Mouse (Mus musculus) thymus, postnatal 36 days (tissue): ENCODE data around the gene Rab11fip5.
A peak's percentile ranks its signal among the peaks of the same experiment; 100 is the strongest.

ENCODE experiments used
- DNase-seq, 2 experiments: peaks; one replicate each; pipeline ENCODE4 v3.0.0; 2022; ENCODE audit warnings: mixed read lengths in 2 of 2

The Rab11fip5 gene

DNA sequence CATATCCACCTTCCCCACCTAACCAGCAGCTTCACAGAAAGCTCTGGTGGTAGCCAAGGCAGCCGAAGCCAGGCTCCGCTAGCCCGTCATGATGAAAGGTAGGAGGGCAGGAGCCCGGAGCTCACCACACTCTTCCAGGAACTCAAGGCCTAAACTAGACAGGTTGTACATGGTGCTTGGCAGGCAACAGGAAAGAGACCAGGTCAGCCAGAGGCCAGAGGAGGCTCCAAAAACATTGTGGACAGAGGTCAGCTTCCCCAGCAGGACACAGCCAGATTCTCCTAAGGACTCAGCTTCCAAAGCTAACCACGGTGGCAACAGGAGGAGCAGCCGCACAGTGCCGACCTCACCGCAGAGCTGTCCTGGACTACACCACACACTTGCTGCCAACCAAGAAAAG is 31.4 kb downstream of the Rab11fip5 start:
- DNase-seq = no peak

DNA sequence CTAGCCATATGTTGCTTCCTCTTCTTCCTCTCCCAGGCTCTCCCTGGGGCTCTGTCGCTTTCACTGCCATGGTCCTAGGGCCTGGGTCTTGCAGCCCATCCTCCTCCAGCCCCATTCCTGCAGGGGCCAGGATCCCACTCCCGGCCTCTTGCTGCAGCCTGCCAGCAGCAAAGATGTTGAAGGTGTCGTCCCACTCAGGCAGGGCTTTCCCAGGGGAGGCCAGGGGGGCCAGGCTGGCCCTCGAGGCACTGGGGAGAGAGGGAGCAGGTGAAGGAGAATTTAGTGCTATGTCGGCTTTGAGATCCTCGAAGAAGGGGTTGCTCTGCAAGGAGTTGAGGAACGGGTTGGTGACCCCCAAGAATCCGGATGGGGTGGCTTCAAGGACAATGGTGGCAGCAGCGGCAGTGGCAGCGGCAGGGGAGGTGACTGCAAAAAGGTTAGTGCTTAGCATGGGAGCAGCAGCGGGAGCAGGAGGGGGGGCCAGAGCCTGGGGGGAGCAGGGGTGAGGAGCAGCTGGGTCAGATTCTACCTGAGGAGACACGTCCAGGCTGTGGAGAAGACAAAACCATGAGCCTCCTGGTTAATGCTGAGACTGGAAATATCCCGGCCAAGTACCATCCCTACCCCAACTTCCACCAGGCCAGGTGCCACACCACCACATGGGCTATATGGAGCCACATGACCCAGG is 32.5 kb downstream of the Rab11fip5 start:
- no peak for DNase-seq

DNA sequence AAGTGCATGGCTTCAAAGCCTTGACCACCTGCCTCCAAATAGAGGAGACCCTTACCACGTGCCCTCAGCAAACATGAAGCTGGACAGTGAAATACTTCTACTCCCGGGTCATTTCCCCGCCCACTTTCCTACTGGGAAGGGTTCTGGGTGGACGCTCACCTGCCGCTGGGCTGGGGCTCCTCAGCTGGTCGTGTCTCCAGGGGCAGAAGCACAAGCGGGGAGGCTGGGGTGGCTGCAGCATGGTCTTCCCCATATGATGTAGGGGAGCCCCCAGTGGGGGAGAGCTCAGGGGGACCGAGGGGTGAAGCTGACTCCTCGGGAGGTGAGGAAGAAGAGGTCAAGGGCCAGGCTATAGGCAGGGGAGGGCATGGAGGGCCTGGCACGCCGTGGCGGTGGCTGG is 34.2 kb downstream of the Rab11fip5 start:
- no peak for DNase-seq

DNA sequence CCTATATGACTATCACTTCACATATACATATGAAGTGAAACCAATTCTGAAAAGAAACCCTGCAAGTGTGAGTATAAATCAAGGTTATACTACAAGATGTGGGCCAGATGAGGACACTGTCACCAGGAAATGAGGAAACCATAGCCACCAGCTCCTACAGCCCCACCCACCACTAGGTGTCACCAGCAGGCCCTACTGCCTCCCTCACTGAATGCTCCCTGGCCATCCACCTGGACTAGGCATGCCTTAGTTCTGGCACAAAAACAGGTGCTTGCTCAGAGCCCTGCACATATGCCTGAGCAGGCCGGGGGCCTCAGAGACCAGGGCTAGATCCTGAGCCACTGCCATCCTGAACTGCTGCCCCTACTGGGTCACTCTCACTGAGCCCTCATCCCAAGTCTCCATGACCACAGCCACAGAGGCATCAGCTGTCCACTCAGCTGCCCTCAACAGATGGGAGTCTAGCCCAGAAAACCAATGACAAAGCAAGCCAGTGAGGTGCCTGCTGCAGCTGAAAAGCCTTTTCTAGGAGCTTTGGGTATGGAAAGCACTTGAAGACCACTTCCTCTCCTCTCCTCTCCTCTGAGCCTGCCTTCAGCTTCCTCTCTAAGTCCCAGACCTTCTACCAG is 35.0 kb downstream of the Rab11fip5 start:
- peak; percentile 57 to 61 for DNase-seq

DNA sequence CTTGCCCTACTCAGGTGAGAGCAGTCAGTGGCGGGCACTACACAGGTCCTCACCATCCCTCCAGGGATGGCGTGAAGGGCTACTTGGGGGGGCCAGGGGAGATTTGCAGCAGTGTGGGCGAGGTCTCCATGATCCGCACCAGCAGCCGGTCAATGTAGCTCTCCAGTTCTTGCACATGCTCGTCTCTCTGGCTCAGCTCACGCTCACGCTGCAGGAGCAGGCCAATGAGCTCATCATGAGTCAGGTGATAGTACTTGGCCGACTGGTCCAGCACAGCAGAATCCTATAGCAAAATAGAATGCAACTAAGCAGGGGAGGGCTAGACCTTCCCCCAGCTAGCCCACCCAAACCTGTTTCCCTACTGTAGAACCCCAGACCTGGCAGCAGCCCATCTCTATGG is 37.5 kb downstream of the Rab11fip5 start:
- no peak for DNase-seq

DNA sequence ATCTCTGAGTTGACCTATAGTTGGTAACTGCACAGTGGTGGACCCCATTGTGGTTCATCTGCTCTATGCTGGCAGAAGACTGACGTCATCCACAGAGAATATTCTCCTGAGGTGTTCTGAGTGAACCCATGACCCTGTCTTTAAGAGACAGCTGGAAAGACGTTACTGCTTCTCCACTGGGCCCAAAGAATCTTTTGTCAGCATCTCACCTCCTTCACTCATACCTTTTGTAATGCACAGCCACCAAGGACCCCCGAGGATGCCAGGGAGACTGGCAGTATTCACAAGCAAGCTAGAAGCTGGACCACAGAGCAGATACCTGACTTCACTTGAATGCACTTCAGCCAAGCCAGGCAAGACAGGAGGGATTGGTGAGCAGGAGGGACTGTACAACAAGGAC is 39.1 kb downstream of the Rab11fip5 start:
- no peak for DNase-seq

DNA sequence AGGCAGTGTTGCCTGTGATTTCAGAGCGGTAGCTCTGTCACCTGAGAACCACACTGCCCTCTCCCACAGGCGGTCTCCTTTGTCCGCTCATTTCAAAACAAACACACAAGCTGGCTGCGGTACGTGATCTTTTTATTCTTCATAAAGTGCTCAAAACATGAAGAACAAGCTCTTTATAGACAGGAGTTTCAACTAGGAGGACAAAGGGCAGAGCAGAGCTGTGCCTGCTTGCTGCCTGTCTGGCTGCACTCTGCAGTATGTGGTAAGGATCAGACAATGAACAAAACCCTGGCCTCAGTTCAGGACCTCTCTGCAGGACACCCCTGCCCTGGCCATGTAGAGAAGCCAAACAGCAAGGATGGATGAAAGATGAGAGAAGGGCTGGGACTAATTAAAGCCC is 39.6 kb downstream of the Rab11fip5 start:
- DNase-seq = no peak

DNA sequence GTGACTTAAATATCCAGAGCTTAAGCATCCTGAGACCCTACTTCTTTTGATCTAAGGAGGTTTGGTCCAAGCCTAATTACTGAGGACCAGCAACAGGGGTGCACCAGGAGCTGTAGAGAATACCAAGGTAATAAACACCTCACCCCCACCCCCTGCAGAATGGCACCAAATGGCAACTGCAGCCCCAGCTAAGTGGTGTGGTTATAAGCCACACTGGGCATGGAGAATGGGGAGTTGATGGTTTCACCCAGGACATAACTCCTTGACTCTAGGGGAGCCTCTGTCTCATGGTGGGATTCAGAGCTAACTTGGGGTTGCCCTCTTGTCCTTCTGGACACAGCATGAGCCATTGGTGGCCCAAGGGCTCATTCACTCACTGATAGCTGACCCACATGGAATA is 40.2 kb downstream of the Rab11fip5 start:
- no peak for DNase-seq

DNA sequence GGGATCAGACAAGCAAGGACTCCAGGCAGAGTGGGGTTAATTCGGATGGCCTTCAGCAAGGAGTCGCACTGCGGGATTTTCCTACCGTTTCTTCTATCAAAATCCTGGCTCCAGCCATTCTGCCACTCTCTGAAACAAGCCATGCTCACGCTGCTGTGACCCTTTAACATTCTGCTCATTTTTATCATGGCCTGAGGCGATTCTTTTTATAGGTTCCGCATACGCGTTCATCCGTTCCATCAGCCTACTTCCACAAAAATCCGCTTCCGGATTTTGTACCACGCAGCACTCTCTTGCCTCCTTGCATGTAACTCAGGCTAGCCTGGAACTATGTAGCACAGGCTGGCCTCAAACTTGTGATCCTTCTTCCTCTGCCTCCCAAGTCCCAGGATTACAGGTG is 40.7 kb downstream of the Rab11fip5 start:
- no peak for DNase-seq

DNA sequence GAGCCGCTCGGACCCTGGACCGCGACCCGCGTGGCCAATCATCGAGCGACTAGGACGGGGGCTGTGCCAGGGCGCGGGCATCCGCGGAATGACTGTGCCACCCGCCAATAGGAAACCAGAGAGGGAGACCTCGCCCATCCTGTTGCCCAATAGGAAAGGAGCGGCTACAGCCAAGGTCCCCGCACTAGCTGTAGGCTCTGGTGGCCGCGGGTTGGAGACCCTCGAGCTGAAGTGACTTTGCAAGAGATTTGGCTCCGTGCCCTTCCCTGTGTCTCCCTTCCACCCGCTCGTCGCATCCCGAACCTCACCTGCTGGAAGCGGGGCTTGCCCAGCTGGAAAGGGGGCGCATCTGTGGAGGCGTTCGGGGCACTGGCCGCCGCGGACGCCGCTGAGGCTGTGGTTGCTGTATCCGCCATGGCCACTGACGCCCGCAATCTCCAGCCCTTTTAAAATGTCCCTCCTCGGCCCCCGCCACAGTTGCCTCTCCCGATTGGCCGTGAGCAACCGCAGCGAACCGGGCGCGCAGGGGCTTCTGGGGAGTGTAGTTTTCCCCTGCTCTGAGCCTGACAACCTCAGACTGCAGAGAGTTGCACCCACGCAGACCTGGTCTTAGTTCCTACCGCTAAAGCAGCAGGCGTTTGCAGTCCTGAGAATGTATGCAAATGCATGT is 41.3 kb downstream of the Rab11fip5 start, which contains the start of gene Sfxn5:
Gene Sfxn5 (minus strand): TSS at position 423 of the 670 bp plus-strand sequence.
- DNase-seq = peak; percentile 91 to 94

DNA sequence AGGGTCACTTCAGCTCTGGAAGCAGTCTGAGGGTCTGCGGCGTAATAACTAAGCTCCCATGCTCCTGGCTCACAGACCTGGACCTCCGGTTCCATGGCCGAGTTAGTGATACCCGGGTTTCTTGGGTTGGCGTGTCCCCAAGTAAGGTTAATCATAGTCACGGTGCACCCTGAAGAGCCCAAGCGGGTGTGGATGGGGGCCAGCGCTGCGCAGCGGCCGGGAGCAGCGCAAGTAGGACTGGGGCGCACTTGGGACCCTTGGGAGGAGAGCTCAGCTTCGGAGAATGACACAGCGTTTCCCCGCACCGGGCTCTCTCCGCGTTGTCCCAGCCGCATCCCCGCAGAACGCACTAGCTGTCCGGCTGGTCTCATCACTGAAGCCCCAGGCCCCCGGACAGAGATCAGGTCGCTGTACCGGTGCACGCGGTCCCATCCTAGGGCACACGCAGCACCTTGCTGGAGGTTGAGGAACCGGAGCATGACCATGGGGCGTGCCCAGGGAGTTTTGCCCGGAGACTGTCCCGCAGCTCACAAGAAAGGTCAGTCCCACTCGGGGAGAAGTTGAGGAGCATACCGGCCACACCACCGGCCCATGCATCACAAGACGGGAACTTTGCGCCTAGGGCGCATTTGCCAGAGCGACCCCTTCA is 42.0 kb downstream of the Rab11fip5 start:
- no peak for DNase-seq

DNA sequence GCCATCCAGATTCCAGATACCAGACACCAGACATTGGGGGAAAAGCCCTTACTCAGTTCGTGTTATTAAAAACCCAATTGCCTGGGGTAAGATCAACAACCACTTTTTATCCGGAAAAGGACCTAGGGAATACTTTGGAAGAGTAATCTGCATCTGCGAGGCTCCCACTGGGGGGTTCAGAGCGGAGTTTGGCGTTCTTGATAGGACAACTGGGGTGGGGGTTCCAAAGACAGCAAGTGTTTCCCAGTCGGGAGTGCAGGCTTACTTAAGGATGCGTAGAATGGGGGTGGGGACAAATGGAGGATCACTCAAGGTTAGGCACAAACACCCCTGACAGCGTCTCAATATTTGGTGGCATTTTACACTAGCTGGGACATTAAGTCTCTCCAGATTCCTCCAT is 42.7 kb downstream of the Rab11fip5 start:
- DNase-seq = no peak

DNA sequence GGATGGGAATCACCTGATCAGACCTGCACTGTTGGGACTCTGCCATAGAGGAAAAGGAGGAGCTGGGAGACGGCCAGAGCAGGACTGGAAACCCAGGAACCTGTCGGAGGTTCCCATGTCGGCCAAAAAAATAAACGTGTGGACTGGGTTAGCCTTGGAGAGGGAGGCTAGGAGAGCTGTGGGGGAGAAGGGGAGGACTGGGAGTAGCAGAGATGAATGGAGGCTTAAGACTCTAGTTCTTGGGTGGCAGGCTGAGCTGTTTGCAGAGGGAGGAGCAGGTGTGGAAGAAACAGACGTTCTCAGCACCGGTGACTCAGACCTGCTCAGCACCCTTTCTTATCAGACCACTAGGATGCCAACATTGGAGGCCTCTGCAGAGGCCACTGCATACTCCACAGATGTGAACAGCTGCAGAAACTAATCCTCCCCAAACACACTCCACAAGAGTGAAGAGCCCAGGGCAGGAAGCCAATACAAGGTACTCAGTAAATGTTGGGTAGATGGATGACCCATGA is 43.2 kb downstream of the Rab11fip5 start:
- no peak for DNase-seq

DNA sequence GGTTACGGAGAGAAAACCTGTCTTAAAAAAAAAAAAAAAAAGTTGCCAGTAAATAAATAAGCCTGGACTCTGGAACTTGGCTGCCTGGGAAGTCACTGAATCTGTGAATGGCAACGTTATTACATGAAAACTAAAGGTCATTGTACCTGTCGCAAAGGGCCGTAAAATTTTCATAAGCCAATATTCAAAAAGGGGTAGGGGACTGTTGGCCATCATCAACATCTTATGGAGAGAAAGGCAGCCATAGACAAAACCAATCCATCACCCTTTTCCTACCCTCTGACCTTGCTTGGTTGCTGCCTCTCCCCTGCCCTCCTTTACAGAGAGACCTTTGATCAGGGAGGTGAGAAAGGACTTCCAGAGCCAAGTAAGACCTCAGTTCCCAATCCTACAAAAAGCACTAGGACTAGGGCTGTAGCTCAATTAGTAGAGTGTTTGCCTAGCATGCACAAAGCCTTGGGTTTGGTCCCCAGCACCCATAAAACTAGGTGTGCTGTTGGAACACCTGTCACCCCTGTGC is 44.7 kb downstream of the Rab11fip5 start:
- no peak for DNase-seq

DNA sequence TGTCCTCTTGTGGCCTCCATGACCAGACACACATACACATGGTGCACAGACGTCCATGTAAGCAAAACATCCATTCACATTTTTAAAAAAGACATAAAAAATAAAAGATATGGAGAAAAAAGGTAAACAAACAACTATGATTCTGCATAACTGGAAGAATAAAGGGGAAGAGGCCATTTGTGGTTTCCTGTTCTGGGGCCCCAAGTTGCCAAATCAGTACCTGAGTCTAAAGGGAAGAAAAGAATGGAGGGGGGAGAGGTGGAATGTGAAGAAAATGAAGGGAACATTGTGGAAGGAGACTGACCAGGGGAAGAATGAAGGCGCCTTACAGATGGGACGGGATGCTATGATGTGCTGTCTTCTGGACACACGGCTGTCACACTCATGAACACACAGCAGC is 47.9 kb downstream of the Rab11fip5 start:
- no peak for DNase-seq

DNA sequence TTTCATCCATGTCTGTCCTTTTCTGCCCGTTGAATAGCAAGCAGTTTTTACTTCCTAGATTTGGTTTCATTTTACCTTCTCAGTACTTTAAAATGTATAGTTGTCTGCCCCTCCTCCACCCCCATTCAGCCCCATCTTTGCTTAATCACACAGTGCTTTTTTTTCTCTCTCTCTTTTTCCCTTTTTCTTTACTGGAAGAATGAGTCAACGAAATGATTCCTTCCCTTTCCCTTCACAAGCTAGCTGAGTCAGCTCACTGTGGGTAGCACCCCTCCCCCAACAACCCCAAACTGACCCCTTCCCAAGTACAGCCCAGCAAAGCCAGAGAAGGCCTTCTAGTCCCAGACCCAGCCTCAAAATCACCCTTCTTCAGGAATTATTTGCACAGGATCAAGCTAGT is 49.3 kb downstream of the Rab11fip5 start:
- no peak for DNase-seq

DNA sequence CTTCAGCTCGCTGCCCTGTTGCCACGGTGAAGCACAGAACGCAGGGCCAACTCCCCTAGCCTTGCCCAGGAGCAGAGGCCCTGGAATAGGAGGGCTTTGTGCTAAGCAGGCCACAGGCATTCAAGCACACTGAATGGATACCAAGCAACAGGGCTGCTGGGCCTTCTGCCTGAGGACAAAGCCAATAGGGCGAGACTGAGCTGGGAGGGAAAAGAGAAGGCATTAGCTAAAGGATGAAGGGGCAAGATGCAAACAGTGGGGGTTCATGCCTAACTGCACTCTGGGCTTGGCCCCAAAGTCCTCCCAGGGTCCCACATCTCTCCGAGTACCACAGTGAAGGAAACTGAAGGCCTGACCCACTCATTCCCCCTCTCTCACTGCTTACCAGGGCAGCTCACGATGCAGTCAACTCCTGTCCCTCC is 54.0 kb downstream of the Rab11fip5 start:
- DNase-seq = no peak

DNA sequence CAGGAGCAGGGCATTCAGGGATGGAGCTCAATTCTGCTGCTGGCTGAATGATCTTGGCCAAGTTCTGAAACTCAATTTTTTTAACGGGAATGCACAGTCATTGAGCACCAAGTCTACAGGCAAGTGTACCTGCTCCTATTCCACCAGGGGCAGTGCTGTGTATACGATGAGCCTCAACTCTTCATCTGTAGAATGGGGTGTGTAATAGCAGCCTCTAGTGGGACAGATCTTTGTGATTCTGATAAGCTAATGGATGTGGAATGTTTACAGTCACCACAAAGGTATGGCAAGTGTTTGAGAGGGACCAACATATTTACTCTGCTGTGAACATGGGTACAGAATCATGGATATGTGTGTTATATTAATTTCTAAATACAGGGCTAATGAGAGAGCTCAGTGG is 58.2 kb downstream of the Rab11fip5 start:
- no peak for DNase-seq

DNA sequence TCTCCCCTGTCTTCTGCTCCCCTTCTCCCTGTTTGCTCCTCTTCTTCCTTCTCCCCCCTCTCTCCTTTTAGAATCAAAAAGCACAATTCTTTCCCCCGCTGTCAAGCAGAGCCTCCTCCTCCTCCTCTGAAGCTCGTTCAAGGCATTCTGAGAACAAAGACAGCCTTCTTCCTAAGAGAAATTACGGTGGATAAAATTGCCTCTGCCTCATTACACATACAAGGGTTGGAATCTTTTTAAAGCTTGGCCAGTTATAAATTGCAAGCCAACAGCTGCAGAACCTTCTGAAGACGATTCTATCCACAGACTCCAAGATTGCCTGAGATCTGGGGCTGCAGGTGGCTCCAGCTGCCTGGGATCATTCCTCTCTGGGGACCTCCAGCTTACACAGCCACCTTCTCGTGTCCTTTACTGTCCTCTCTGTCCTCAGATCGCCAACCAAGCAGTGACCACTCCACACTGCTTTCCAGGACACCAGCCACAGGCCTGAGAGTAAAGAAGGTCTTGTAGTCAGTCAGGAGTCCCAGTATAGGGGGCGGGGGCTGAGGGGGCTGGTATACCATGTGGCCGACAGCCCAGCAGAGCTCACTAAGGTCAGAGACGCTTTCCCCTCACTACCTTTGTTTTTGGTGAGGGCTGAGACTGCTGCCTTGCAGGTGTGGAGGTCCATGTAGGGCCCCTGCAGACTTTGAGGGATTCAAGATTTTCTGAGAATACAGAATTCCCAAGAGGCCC is 60.2 kb downstream of the Rab11fip5 start:
- DNase-seq = no peak

DNA sequence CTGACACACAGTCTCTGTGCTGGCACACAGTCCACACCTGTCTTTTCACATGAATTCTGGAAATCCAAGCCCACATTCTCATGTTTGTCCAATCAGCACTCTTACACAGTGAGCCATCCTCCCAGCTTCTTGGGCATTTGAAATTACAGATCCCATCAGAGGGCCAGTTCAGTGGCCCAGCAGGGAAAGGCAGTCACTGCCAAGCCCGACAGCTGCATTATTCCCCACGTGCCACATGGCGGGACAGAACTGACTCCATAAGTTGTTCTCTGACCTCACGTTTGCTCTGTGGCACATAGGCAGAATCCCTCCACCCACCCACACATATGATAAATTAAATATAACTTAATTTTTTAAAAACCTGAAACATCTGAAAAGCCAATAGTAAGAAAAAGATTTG is 66.5 kb downstream of the Rab11fip5 start:
- no peak for DNase-seq

DNA sequence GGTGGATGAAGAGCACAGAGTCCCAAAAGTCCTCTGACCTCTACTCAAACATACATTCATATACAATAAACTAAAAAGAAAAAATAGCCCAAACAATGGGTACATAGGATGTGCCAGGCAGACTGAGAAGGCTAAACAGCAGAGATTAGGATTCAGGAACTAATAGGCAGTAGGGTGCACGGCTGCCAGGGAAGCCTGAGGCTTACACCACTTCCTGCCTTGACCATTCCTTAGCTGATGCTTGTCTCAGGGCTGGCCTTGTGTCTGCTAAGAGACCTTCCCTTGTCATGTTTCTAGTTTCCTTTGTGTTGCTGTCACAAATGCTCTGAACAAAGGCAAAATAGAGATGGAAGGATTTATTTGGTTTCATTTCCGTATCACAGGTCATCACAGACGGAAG is 68.1 kb downstream of the Rab11fip5 start:
- no peak for DNase-seq

DNA sequence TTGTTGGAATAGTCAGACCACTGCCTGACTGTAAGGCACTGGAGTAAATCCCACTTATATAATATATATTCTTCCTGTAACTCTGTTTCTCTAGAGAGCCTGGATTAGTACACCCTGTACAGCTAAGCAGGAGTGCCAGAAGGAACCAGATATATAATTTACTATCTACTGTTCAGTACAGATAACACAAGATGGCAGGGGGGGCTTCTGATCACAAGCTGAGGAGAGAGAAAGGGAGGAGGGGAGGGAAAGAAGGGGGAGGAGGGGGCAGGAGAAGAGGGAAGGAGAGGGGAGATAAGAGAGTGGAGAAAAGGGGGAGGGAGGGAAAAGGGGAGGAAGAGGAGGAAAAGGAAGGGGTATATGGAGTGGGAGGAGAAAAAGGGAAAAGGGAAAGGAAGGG is 68.6 kb downstream of the Rab11fip5 start:
- no peak for DNase-seq

DNA sequence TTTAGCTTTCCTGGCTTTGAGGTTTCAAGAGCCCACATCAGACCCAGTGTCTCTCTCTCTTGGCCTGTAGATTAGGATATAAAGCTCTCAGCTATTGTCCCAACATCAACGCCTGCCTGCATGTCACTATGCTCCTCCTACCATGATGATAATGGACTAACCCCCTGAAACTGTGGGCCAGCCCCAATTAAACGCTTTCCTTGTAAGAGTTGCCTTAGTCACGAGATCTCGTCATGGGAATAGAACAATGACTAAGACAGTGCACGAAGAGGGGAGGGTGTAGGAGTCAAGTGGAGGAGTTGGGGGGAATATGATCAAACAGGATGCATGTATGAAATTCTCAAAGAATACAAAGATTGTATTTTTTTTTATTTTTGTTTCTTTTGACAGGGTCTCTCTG is 69.5 kb downstream of the Rab11fip5 start:
- no peak for DNase-seq
